Mouse (Mus musculus) lung, postnatal 14 days (tissue): ENCODE measurements around the gene Ppp6r2.

ENCODE experiments used
- DNase-seq: peaks from one replicate; pipeline ENCODE4 v3.0.0; 2021

Ppp6r2 gene

DNA sequence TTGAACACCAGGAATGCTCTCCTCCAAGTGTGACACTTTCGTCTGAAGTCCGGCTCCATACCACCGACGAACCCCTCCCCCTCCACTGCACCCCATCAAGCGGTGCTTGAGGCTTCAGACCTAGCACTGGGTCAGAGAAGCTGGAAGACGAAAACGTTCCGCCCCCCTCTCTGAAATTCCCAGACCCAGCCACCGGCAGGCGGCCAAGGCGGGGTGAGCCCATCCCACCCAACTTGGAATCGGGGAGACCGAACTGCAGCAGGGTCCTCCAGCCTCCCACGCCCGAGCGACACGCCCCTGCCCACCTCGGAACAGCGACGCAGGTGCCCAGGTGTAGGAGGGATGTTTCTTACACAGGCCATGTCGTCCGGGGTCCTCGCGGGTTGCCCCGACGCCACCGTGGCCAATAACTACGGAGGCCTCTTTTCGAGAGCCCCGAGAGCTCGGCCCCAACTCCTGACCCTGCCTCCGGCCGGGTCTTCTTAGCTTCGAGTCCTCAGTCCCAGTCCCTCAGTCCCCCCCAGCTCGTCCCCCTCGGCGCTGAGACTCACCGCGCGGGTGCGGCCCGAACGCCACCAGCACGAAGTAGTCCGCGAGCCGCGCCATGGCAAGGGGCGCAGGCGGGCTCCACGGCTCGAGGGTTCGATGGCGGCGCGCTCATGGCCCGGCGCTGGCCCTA is 103.3 kb downstream of the Ppp6r2 start:
- DNase-seq, result peak; percentile 19

DNA sequence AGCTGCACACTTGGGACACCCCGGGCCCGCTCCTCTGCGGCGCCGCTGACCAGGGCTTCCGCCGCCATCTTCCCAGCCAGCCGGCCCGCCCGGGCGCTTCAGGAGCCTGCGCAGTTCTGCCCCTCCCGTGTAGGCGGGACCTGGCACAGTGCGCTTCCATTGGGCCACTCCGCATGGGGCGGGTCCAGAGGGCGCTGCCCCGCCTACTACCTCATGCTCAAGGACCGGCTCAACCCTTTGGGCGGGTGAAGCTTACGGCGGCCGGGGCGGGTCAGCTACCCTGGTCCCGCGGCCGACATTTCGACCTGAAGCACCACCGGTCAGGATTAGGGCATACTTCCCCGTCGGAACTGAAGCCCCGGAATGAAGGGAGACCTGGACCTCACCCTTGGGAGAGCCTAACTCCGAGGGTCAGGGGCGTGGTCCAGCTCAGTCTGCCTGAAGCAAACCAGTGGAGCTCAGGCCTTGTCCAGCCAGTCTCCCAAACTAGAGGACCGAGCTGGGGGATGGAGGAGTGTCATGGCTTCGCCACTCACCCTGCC is 103.9 kb downstream of the Ppp6r2 start, which contains the start of gene Sbf1:
Sbf1 (minus strand) TSS at position 122 of the 542 bp plus-strand sequence.
- peak; percentile 99 for DNase-seq

GRCm38 (mm10) chr15:89316146-89316545 is 104.8 kb downstream of the Ppp6r2 start:
- DNase-seq, result no peak

- no peak for DNase-seq
Observed at GRCm38 (mm10) chr15:89321264-89321663, 109.9 kb downstream of the Ppp6r2 start.

DNA sequence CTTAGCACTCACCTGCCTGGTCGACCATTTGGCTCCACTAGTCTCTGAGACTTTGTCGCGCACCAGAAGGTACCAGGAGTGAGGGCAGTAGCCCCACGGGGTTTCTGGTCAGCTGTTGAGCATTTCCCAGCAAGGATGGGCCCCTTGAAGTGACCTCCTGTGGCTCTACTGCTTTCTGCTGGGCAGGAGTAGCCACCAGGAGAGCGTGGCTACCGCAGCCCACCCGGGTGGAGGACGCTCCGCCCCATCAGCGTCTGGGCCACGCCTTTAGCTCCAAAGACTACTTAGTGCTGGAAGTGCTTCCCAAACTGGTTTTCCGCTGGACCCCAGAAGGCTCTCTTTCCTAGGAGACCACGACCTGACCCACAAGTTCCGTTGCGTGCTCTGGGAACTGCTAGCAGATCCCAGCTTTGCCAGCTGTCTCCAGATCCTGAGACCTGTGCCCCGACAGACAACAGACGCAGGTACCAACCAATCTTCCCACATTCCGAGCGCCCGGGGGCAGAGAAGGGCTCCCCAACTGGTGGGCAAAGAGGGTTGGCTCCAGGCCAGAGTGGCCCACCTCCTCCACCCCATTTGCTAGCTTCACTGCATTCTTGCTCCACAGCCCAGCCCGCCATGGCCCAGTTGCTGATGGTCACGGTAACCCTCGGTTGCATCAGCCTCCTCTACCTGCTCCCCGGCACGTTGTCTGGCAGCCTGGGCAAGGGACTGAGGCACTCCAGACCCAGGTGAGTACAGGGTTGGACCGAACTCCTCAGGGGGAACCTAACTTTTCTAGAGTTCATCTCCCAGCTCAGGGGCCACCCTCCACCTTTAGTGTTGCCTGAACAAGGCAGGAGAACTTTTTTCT is 111.5 kb downstream of the Ppp6r2 start, which contains the start of gene Adm2:
Adm2 (plus strand) TSS at position 51 of the 853 bp plus-strand sequence.
- DNase-seq, result no peak

GRCm38 (mm10) chr15:89323656-89324055 is 112.3 kb downstream of the Ppp6r2 start:
- DNase-seq, result no peak

DNA sequence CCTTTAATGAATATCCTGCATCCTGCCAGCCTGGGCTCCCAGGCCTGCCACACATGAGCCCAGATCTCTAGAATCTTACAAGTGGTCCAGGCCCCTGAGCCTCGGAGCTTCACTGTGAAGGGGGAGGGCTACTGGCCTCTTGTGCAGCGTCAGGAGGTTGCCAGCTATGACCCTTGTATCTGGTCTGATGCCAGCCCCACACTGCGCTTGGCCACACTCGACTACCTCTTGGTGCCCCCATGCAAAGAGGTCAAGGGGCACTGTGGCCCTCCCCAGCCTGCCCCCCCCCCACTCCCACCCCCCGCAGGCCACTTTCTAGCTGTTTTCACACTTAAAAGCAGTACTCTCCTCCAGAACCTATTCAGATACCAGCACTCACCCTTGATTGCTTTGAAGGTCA is 115.1 kb downstream of the Ppp6r2 start:
- DNase-seq, result no peak

GRCm38 (mm10) chr15:89334271-89334670 is 122.9 kb downstream of the Ppp6r2 start, which contains the start of gene Miox:
Gene Miox, plus strand, starts transcription at chr15:89334398.
- no peak for DNase-seq

GRCm38 (mm10) chr15:89334774-89335537 is 123.6 kb downstream of the Ppp6r2 start:
- DNase-seq, result no peak

DNA sequence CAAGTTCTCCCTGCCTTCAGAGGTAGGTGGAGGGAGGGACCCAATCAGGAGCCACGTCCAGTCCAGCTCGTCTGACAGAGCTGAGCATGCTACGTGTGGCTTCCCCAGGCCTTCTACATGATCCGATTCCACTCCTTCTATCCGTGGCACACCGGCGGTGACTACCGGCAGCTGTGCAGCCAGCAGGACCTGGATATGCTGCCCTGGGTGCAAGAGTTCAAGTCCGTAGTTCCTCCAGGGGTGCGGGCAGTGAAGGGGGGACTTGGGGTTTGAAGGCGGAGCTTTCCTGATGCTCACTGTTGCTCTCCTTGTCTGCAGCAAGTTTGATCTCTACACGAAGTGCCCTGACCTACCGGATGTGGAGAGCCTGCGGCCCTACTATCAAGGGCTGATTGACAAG is 125.1 kb downstream of the Ppp6r2 start:
- DNase-seq, result no peak
